Mouse (Mus musculus): ENCODE measurements around the gene Hace1. TPM values are rescaled to one million over a fixed set of nuclear protein-coding genes. Genes with fewer than 3 reads are reported as not detected.

Gene Hace1
- polyA plus RNA-seq, 1 experiment, result 25.5 TPM

DNA sequence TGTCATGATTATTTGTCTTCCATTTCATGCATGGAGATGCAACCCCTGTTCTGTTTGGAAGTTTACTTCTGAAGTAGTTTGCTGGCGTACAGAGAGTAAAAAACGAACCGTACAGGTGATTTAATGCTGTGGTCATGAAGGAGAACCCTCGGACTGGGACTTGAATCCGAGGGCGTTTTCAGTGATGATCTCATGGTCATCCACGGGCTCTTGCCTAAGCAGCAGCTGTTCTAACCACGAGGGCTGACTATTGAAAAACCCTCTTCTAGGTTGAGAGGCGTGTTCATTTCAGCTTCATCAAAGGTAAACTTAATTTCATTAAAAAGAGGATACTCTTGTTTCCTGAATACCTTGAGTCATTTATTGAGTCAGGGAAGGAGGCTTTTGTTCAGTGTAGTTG lies 84.4 kb downstream of the Hace1 start:
- 92% methylated on average over 9 of the region's 9 CpGs for WGBS
- H3K4me1 ChIP-seq (ENCODE audit: control insufficient read depth, insufficient read depth, low read length), result no peaks in the 10 kb centered on the region
- TF ChIP-seq POLR2A (IDR thresholded peaks at IDR 0.05; ENCODE audit: borderline replicate concordance, control insufficient read depth, low read depth, low read length), result no peak
- TF ChIP-seq CTCF (IDR thresholded peaks at IDR 0.05; ENCODE audit: control insufficient read depth, insufficient read depth, low read length), result no peak
- no peak overlapping the region for H3K27ac ChIP-seq (ENCODE audit: control insufficient read depth, insufficient read depth, low read depth, low read length, poor library complexity)
- H3K4me3 ChIP-seq (replicated peaks; ENCODE audit: control insufficient read depth, low read depth, low read length), result no peak overlapping the region

- Histone ChIP-seq H3K27ac (ENCODE audit: control insufficient read depth, insufficient read depth, low read depth, low read length, poor library complexity) (no peak overlapping the region), H3K4me3 (replicated peaks; ENCODE audit: control insufficient read depth, low read depth, low read length) (no peak overlapping the region), H3K4me1 (ENCODE audit: control insufficient read depth, insufficient read depth, low read length) (no peaks in the 10 kb centered on the region)
- WGBS, result 100% methylated on average over 2 of the region's 2 CpGs
- TF ChIP-seq POLR2A (IDR thresholded peaks at IDR 0.05; ENCODE audit: borderline replicate concordance, control insufficient read depth, low read depth, low read length) (no peak), CTCF (IDR thresholded peaks at IDR 0.05; ENCODE audit: control insufficient read depth, insufficient read depth, low read length) (no peak)
Measured at GRCm38 (mm10) chr10:45668266-45668665, 90.6 kb downstream of the Hace1 start.

GRCm38 (mm10) chr10:45676796-45677195 lies 99.2 kb downstream of the Hace1 start:
- Histone ChIP-seq H3K4me3 (replicated peaks; ENCODE audit: control insufficient read depth, low read depth, low read length) (no peak overlapping the region), H3K4me1 (ENCODE audit: control insufficient read depth, insufficient read depth, low read length) (no peaks in the 10 kb centered on the region), H3K27ac (ENCODE audit: control insufficient read depth, insufficient read depth, low read depth, low read length, poor library complexity) (no peak overlapping the region)
- TF ChIP-seq CTCF (IDR thresholded peaks at IDR 0.05; ENCODE audit: control insufficient read depth, insufficient read depth, low read length) (no peak), POLR2A (IDR thresholded peaks at IDR 0.05; ENCODE audit: borderline replicate concordance, control insufficient read depth, low read depth, low read length) (no peak)

GRCm38 (mm10) chr10:45686191-45686590 lies 108.6 kb downstream of the Hace1 start:
- Histone ChIP-seq H3K4me1 (ENCODE audit: control insufficient read depth, insufficient read depth, low read length) (no peaks in the 10 kb centered on the region), H3K27ac (ENCODE audit: control insufficient read depth, insufficient read depth, low read depth, low read length, poor library complexity) (no peak overlapping the region), H3K4me3 (replicated peaks; ENCODE audit: control insufficient read depth, low read depth, low read length) (no peak overlapping the region)
- 96% methylated on average over 1 of the region's 1 CpGs for WGBS
- no peak for TF ChIP-seq CTCF (IDR thresholded peaks at IDR 0.05; ENCODE audit: control insufficient read depth, insufficient read depth, low read length)
- no peak for TF ChIP-seq POLR2A (IDR thresholded peaks at IDR 0.05; ENCODE audit: borderline replicate concordance, control insufficient read depth, low read depth, low read length)

GRCm38 (mm10) chr10:45694931-45695330 lies 117.3 kb downstream of the Hace1 start:
- Histone ChIP-seq H3K4me1 (ENCODE audit: control insufficient read depth, insufficient read depth, low read length) (no peaks in the 10 kb centered on the region), H3K27ac (ENCODE audit: control insufficient read depth, insufficient read depth, low read depth, low read length, poor library complexity) (no peak overlapping the region), H3K4me3 (replicated peaks; ENCODE audit: control insufficient read depth, low read depth, low read length) (no peak overlapping the region)
- TF ChIP-seq POLR2A (IDR thresholded peaks at IDR 0.05; ENCODE audit: borderline replicate concordance, control insufficient read depth, low read depth, low read length) (no peak), CTCF (IDR thresholded peaks at IDR 0.05; ENCODE audit: control insufficient read depth, insufficient read depth, low read length) (no peak)

- H3K4me1 ChIP-seq (ENCODE audit: control insufficient read depth, insufficient read depth, low read length), result no peaks in the 10 kb centered on the region
- TF ChIP-seq CTCF (IDR thresholded peaks at IDR 0.05; ENCODE audit: control insufficient read depth, insufficient read depth, low read length), result no peak
- no peak for TF ChIP-seq POLR2A (IDR thresholded peaks at IDR 0.05; ENCODE audit: borderline replicate concordance, control insufficient read depth, low read depth, low read length)
- H3K27ac ChIP-seq (ENCODE audit: control insufficient read depth, insufficient read depth, low read depth, low read length, poor library complexity), result no peak overlapping the region
- 95% methylated on average over 1 of the region's 1 CpGs for WGBS
- no peak overlapping the region for H3K4me3 ChIP-seq (replicated peaks; ENCODE audit: control insufficient read depth, low read depth, low read length)
Measured at GRCm38 (mm10) chr10:45695522-45695921, 117.9 kb downstream of the Hace1 start.

DNA sequence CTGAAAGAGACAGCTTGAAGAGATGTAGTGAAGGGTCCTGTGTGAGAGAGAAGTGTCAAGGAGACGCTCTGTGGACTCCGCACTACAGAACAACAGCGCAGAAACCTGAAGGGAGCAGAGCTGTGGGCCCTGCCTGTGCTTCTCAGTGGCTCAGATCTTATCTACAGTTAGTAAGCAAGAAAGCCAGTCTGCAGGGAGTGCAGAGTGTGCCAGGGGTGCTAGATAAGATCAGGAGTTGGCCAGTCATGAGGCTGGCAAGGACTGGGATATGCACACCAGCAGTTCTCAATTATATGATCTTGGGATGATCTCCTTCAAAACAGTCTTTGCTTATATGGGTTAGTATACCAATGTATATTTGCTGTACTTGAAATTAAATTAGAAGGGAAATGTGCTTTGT lies 121.3 kb downstream of the Hace1 start:
- no peaks in the 10 kb centered on the region for H3K4me1 ChIP-seq (ENCODE audit: control insufficient read depth, insufficient read depth, low read length)
- H3K27ac ChIP-seq (ENCODE audit: control insufficient read depth, insufficient read depth, low read depth, low read length, poor library complexity), result no peak overlapping the region
- H3K4me3 ChIP-seq (replicated peaks; ENCODE audit: control insufficient read depth, low read depth, low read length), result no peak overlapping the region
- 96% methylated on average over 3 of the region's 3 CpGs for WGBS
- TF ChIP-seq CTCF (IDR thresholded peaks at IDR 0.05; ENCODE audit: control insufficient read depth, insufficient read depth, low read length) (no peak), POLR2A (IDR thresholded peaks at IDR 0.05; ENCODE audit: borderline replicate concordance, control insufficient read depth, low read depth, low read length) (no peak)

DNA sequence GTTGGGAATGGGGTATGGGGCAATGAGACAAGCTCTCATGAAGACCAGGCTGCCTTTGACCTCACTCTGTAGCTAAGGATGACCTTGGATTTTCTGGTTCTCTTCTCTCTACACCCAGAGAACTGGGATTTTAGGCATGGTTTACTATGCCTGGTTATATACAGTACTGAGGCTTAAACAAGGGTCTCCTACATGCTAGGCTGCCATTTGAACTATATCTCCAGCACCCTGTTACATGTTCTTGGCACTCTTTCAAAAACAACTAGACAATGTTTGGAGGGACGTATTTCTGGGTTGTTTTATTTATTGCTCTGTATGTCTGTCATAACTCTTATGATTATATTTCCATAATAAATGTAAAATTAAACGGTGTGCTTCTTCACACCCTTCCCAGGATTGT lies 129.2 kb downstream of the Hace1 start:
- H3K4me3 ChIP-seq (replicated peaks; ENCODE audit: control insufficient read depth, low read depth, low read length), result no peak overlapping the region
- H3K27ac ChIP-seq (ENCODE audit: control insufficient read depth, insufficient read depth, low read depth, low read length, poor library complexity), result no peak overlapping the region
- 83% methylated on average over 2 of the region's 2 CpGs for WGBS
- H3K4me1 ChIP-seq (ENCODE audit: control insufficient read depth, insufficient read depth, low read length), result no peaks in the 10 kb centered on the region; the same call in 1 of the 2 replicates
- no peak for TF ChIP-seq CTCF (IDR thresholded peaks at IDR 0.05; ENCODE audit: control insufficient read depth, insufficient read depth, low read length)

DNA sequence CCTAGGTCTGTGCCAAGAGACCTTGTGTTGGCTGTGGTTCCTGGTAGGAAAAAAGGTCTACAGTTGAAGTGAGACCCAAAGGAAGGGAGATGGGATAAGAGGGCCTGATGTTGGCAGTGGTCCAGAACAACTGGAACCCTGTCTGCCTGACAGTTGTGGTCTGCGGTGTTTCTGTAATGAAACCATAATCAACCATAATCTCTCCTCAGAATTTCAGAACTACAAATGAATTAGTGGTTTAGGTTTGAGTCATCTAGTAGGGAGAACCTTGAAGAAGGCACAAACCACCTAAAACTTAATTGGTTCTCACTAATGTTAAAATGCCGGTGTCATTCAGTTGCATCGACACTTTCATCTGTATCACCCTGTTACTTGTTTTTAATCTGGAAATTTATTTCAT lies 133.2 kb downstream of the Hace1 start:
- WGBS, result 67% methylated on average over 3 of the region's 3 CpGs
- no peak for TF ChIP-seq CTCF (IDR thresholded peaks at IDR 0.05; ENCODE audit: control insufficient read depth, insufficient read depth, low read length)
- TF ChIP-seq POLR2A (IDR thresholded peaks at IDR 0.05; ENCODE audit: borderline replicate concordance, control insufficient read depth, low read depth, low read length), result no peak
- H3K4me1 ChIP-seq (ENCODE audit: control insufficient read depth, insufficient read depth, low read length), result no peaks in the 10 kb centered on the region; the same call in 1 of the 2 replicates
- no peak overlapping the region for H3K27ac ChIP-seq (ENCODE audit: control insufficient read depth, insufficient read depth, low read depth, low read length, poor library complexity)
- H3K4me3 ChIP-seq (replicated peaks; ENCODE audit: control insufficient read depth, low read depth, low read length), result no peak overlapping the region

Measured in bone marrow, adult 2 months (tissue).